Mouse (Mus musculus): Measurements from ENCODE around the gene Gm44805. TPM values are rescaled to one million over a fixed set of nuclear protein-coding genes. Genes with fewer than 3 reads are reported as not detected.
A peak's percentile ranks its signal among the peaks of the same experiment; 100 is the strongest.

Gm44805 gene
- polyA plus RNA-seq, 1 experiment from 2014 or later, result 7.2 TPM

- ATAC-seq (ENCODE audit: insufficient read depth, low FRiP score), result peak; percentile 98
- Histone ChIP-seq H3K4me2 (ENCODE audit: low read depth, low read length) (peak within 1 kb of the TSS; percentile 85), H3K4me1 (ENCODE audit: control insufficient read depth, insufficient read depth, low read length) (peaks cover 16% of the 10 kb centered on the region), H3K36me3 (ENCODE audit: control insufficient read depth, insufficient read depth, low read length) (peaks cover 11% of the 10 kb centered on the region; the same call in 1 of the 2 replicates), H3K9me3 (replicated peaks; ENCODE audit: control insufficient read depth, low read length) (no peaks in the 10 kb centered on the region), H3K9ac (ENCODE audit: low read length) (peak within 1 kb of the TSS; percentile 97), H3K27ac (ENCODE audit: low read length) (peak within 1 kb of the TSS; percentile 90), H3K27me3 (ENCODE audit: control insufficient read depth, insufficient read depth, low read length) (no peaks in the 10 kb centered on the region), H3K4me3 (replicated peaks; ENCODE audit: low read length) (peak within 1 kb of the TSS; percentile 100)
- WGBS, result under 1% methylated on average over 49 of the region's 59 CpGs
Measured at GRCm38 (mm10) chr7:19715239-19716054, 34.2 kb upstream of the Gm44805 start, which contains the start of gene Tomm40. Gene Tomm40 (minus strand): TSS chr7:19715438.

DNA sequence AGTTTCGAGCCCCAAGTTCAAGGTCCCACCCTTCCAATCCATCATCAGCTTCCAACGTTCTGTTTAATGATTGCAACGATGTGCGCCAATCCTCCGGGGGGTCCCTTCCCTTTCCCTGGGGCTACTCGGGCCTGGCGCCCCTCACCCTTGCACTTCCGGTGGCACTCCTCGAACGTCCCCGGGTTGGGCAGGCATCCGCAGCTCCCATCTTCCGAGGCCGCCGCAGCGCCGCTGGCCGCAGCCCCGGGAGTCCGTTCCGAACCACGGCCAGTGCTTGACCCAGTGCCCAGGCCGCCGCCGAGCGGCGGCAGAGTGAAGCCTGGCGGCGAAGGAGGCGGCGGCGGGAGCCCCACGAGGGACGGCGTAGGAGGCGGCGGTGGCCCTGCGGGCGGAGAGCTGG is 33.6 kb upstream of the Gm44805 start:
- Histone ChIP-seq H3K4me1 (ENCODE audit: control insufficient read depth, insufficient read depth, low read length) (peaks cover 16% of the 10 kb centered on the region), H3K27me3 (ENCODE audit: control insufficient read depth, insufficient read depth, low read length) (no peaks in the 10 kb centered on the region), H3K27ac (ENCODE audit: low read length) (peak overlapping the region; percentile 80), H3K9ac (ENCODE audit: low read length) (peak overlapping the region; percentile 97), H3K9me3 (replicated peaks; ENCODE audit: control insufficient read depth, low read length) (no peaks in the 10 kb centered on the region), H3K4me3 (replicated peaks; ENCODE audit: low read length) (peak overlapping the region; percentile 100), H3K36me3 (ENCODE audit: control insufficient read depth, insufficient read depth, low read length) (peaks cover 8% of the 10 kb centered on the region; the same call in 1 of the 2 replicates), H3K4me2 (ENCODE audit: low read depth, low read length) (peak overlapping the region; percentile 85)
- under 1% methylated on average over 39 of the region's 39 CpGs for WGBS
- no peak for ATAC-seq (ENCODE audit: insufficient read depth, low FRiP score)

DNA sequence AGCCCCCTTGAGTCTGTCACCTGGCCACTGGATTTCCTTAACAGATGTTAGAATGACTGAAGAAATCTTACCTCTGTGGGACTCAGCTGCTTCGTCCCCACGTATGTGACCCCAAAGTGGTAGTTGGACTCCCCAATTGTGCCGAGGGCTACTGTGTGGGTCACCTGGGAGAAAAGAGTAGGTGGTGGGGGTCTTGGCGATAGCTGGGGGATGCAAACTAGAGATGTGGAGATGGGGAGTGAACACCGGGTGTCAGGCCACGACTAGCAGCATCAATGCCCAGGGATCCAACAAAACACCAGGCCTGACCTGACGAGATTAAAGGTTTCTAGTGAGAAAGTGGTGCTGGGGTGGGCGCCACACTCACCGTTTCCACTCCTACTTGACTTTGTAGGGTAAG is 32.4 kb upstream of the Gm44805 start:
- no peaks in the 10 kb centered on the region for H3K27me3 ChIP-seq (ENCODE audit: control insufficient read depth, insufficient read depth, low read length)
- peaks cover 16% of the 10 kb centered on the region for H3K4me1 ChIP-seq (ENCODE audit: control insufficient read depth, insufficient read depth, low read length)
- no peak overlapping the region for H3K27ac ChIP-seq (ENCODE audit: low read length)
- no peak overlapping the region for H3K9ac ChIP-seq (ENCODE audit: low read length)
- no peak for ATAC-seq (ENCODE audit: insufficient read depth, low FRiP score)
- no peak overlapping the region for H3K4me3 ChIP-seq (replicated peaks; ENCODE audit: low read length)
- H3K9me3 ChIP-seq (replicated peaks; ENCODE audit: control insufficient read depth, low read length), result no peaks in the 10 kb centered on the region
- H3K4me2 ChIP-seq (ENCODE audit: low read depth, low read length), result no peak overlapping the region
- peaks cover 12% of the 10 kb centered on the region for H3K36me3 ChIP-seq (ENCODE audit: control insufficient read depth, insufficient read depth, low read length)
- 89% methylated on average over 9 of the region's 9 CpGs for WGBS

GRCm38 (mm10) chr7:19713196-19713595 is 32.0 kb upstream of the Gm44805 start:
- WGBS, result 38% methylated on average over 4 of the region's 4 CpGs
- H3K36me3 ChIP-seq (ENCODE audit: control insufficient read depth, insufficient read depth, low read length), result peaks cover 15% of the 10 kb centered on the region

DNA sequence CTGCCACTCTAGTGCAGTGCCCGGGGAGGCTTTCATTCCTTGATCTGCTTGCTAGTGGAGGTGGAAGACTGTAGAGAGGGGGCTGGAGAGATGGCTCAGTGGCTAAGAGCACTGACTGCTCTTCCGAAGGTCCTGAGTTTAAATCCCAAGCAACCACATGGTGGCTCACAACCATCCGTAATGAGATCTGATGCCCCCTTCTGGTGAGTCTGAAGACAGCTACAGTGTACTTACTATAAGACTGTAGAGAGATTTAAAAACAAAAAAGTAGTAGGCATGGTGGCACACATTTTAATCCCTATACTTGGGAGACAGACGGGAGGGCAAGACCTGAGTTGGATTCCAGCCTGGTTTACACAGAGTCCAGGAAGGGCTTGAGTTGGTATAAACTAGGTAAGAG is 31.2 kb upstream of the Gm44805 start:
- Histone ChIP-seq H3K36me3 (ENCODE audit: control insufficient read depth, insufficient read depth, low read length) (peaks cover 21% of the 10 kb centered on the region), H3K4me1 (ENCODE audit: control insufficient read depth, insufficient read depth, low read length) (peaks cover 16% of the 10 kb centered on the region), H3K27me3 (ENCODE audit: control insufficient read depth, insufficient read depth, low read length) (no peaks in the 10 kb centered on the region), H3K27ac (ENCODE audit: low read length) (no peak overlapping the region), H3K4me2 (ENCODE audit: low read depth, low read length) (no peak overlapping the region), H3K9me3 (replicated peaks; ENCODE audit: control insufficient read depth, low read length) (no peaks in the 10 kb centered on the region), H3K9ac (ENCODE audit: low read length) (no peak overlapping the region), H3K4me3 (replicated peaks; ENCODE audit: low read length) (no peak overlapping the region)
- WGBS, result 65% methylated on average over 4 of the region's 4 CpGs
- no peak for ATAC-seq (ENCODE audit: insufficient read depth, low FRiP score)

More at GRCm38 (mm10) chr7:19713196-19713595, 32.0 kb upstream of the Gm44805 start:
- H3K9ac ChIP-seq (ENCODE audit: low read length), result no peak overlapping the region
- ATAC-seq (ENCODE audit: insufficient read depth, low FRiP score), result no peak
- no peaks in the 10 kb centered on the region for H3K27me3 ChIP-seq (ENCODE audit: control insufficient read depth, insufficient read depth, low read length)
- peaks cover 16% of the 10 kb centered on the region for H3K4me1 ChIP-seq (ENCODE audit: control insufficient read depth, insufficient read depth, low read length)
- no peak overlapping the region for H3K4me3 ChIP-seq (replicated peaks; ENCODE audit: low read length)
- H3K9me3 ChIP-seq (replicated peaks; ENCODE audit: control insufficient read depth, low read length), result no peaks in the 10 kb centered on the region
- H3K4me2 ChIP-seq (ENCODE audit: low read depth, low read length), result no peak overlapping the region
- H3K27ac ChIP-seq (ENCODE audit: low read length), result no peak overlapping the region

- H3K9me3 ChIP-seq (replicated peaks; ENCODE audit: control insufficient read depth, low read length), result no peaks in the 10 kb centered on the region
- H3K9ac ChIP-seq (ENCODE audit: low read length), result no peak overlapping the region
- 84% methylated on average over 10 of the region's 10 CpGs for WGBS
- H3K27ac ChIP-seq (ENCODE audit: low read length), result no peak overlapping the region
- no peak overlapping the region for H3K4me3 ChIP-seq (replicated peaks; ENCODE audit: low read length)
- H3K27me3 ChIP-seq (ENCODE audit: control insufficient read depth, insufficient read depth, low read length), result no peaks in the 10 kb centered on the region
- peaks cover 7% of the 10 kb centered on the region; the same call in 1 of the 2 replicates for H3K4me1 ChIP-seq (ENCODE audit: control insufficient read depth, insufficient read depth, low read length)
- H3K4me2 ChIP-seq (ENCODE audit: low read depth, low read length), result no peak overlapping the region
- peaks cover 24% of the 10 kb centered on the region for H3K36me3 ChIP-seq (ENCODE audit: control insufficient read depth, insufficient read depth, low read length)
- no peak for ATAC-seq (ENCODE audit: insufficient read depth, low FRiP score)
Measured at GRCm38 (mm10) chr7:19710650-19711049, 29.4 kb upstream of the Gm44805 start.

DNA sequence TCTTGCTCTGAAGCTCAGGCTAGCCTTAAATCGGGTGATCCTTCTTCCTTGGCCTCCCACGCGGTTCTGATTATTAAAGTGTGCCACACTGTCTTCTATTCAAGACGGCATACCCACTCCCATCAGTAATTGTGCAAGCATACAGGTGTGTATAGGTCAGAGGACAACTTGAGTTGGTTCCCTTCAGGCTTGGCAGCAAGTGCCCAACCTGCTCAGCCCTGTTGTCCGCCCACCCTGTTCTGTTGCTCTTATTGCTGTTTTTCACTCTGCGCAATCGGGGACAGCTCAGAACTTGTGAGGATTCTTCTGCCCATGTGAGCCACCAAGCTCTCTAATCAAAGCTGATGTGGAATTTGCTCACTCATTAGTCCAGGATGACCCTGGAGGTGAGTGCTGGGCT is 24.0 kb upstream of the Gm44805 start:
- Histone ChIP-seq H3K9ac (ENCODE audit: low read length) (no peak overlapping the region), H3K27me3 (ENCODE audit: control insufficient read depth, insufficient read depth, low read length) (no peaks in the 10 kb centered on the region), H3K4me3 (replicated peaks; ENCODE audit: low read length) (no peak overlapping the region), H3K27ac (ENCODE audit: low read length) (no peak overlapping the region), H3K36me3 (ENCODE audit: control insufficient read depth, insufficient read depth, low read length) (peaks cover 28% of the 10 kb centered on the region), H3K4me2 (ENCODE audit: low read depth, low read length) (no peak overlapping the region), H3K4me1 (ENCODE audit: control insufficient read depth, insufficient read depth, low read length) (peaks cover 11% of the 10 kb centered on the region), H3K9me3 (replicated peaks; ENCODE audit: control insufficient read depth, low read length) (no peaks in the 10 kb centered on the region)
- ATAC-seq (ENCODE audit: insufficient read depth, low FRiP score), result no peak
- WGBS, result 95% methylated on average over 7 of the region's 7 CpGs

- Histone ChIP-seq H3K4me2 (ENCODE audit: low read depth, low read length) (no peak overlapping the region), H3K9ac (ENCODE audit: low read length) (no peak overlapping the region), H3K4me3 (replicated peaks; ENCODE audit: low read length) (no peak overlapping the region), H3K9me3 (replicated peaks; ENCODE audit: control insufficient read depth, low read length) (no peaks in the 10 kb centered on the region), H3K4me1 (ENCODE audit: control insufficient read depth, insufficient read depth, low read length) (peaks cover 15% of the 10 kb centered on the region), H3K27me3 (ENCODE audit: control insufficient read depth, insufficient read depth, low read length) (no peaks in the 10 kb centered on the region), H3K27ac (ENCODE audit: low read length) (no peak overlapping the region), H3K36me3 (ENCODE audit: control insufficient read depth, insufficient read depth, low read length) (peaks cover 26% of the 10 kb centered on the region)
- WGBS, result 92% methylated on average over 4 of the region's 4 CpGs
- no peak for ATAC-seq (ENCODE audit: insufficient read depth, low FRiP score)
Measured at GRCm38 (mm10) chr7:19704475-19704874, 23.3 kb upstream of the Gm44805 start.

- Histone ChIP-seq H3K4me3 (replicated peaks; ENCODE audit: low read length) (no peak overlapping the region), H3K9ac (ENCODE audit: low read length) (no peak overlapping the region), H3K36me3 (ENCODE audit: control insufficient read depth, insufficient read depth, low read length) (peaks cover 17% of the 10 kb centered on the region), H3K4me2 (ENCODE audit: low read depth, low read length) (no peak overlapping the region), H3K4me1 (ENCODE audit: control insufficient read depth, insufficient read depth, low read length) (peaks cover 26% of the 10 kb centered on the region), H3K27me3 (ENCODE audit: control insufficient read depth, insufficient read depth, low read length) (no peaks in the 10 kb centered on the region), H3K9me3 (replicated peaks; ENCODE audit: control insufficient read depth, low read length) (no peaks in the 10 kb centered on the region), H3K27ac (ENCODE audit: low read length) (no peak overlapping the region)
- no peak for ATAC-seq (ENCODE audit: insufficient read depth, low FRiP score)
- WGBS, result 91% methylated on average over 16 of the region's 16 CpGs
Measured at GRCm38 (mm10) chr7:19702859-19703555, 21.8 kb upstream of the Gm44805 start.

Measured in stomach, embryonic 16.5 days (tissue).